Mouse (Mus musculus) macrophage (primary cell): ENCODE results near the gene Sac3d1. TPM values are rescaled to one million over a fixed set of nuclear protein-coding genes. Genes with fewer than 3 reads are reported as not detected.
"Not testable (repeated sequence)": the region's sequence is repeated elsewhere in the genome, so short reads cannot be mapped to it uniquely, and the experiment has no call there.

Experiments used
- H3K27ac ChIP-seq: fragments of 350-480 bp; formaldehyde crosslinking; 2 replicates; pipeline ENCODE4 v1.9.0; 2021
- H3K36me3 ChIP-seq: fragments of 350-480 bp; formaldehyde crosslinking; 2 replicates; pipeline ENCODE4 v1.9.0; 2021; ENCODE audit errors: inconsistent target
- H3K4me3 ChIP-seq: fragments of 350-480 bp; formaldehyde crosslinking; 2 replicates; pipeline ENCODE4 v1.9.0; 2021; ENCODE audit errors: inconsistent target
- H3K79me2 ChIP-seq: fragments of 350-480 bp; formaldehyde crosslinking; 2 replicates; pipeline ENCODE4 v1.9.0; 2021; ENCODE audit errors: inconsistent target
- WGBS: methylation state at CpG from one replicate; pipeline ENCODE4 v1.1.7; 2026; ENCODE audit warnings: inconsistent platforms; ENCODE audit not compliant: missing documents; 5-methylcytosine and 5-hydroxymethylcytosine counted together
- polyA plus RNA-seq: library from polyadenylated mRNA; stranded (reverse); fragments of 250-400 nt; gene quantifications from 3 replicates; pipeline ENCODE4 v1.2.4, GENCODE M21; 2018; ENCODE audit warnings: inconsistent platforms

Gene Sac3d1
- polyA plus RNA-seq, 1 experiment from 2014 or later = 1.4 TPM

- 88% methylated on average over 7 of the region's 7 CpGs for WGBS
- H3K4me3 ChIP-seq, H3K79me2 ChIP-seq: not testable (repeated sequence)
Observed at GRCm38 (mm10) chr19:6130414-6131128, 12.1 kb upstream of the Sac3d1 start.

GRCm38 (mm10) chr19:6127760-6128341 is 9.4 kb upstream of the Sac3d1 start, which contains the start of gene Snx15:
TSS of gene Snx15 (minus strand) at chr19:6128304.
- WGBS = under 1% methylated on average over 32 of the region's 32 CpGs
- Histone ChIP-seq H3K27ac (peak within 1 kb of the TSS; percentile 81), H3K36me3 (0 out of 2 replicates have a peak, but pooled peaks cover 7% of the 10 kb centered on the region), H3K79me2 (peaks cover 6% of the 10 kb centered on the region; the same call in 1 of the 2 replicates), H3K4me3 (peak within 1 kb of the TSS; percentile 67)

More at GRCm38 (mm10) chr19:6130414-6131128, 12.1 kb upstream of the Sac3d1 start:
- not testable (repeated sequence) for H3K27ac ChIP-seq, H3K36me3 ChIP-seq

GRCm38 (mm10) chr19:6126789-6127580 is 8.5 kb upstream of the Sac3d1 start:
- 63% methylated on average over 9 of the region's 10 CpGs for WGBS
- Histone ChIP-seq H3K36me3 (peaks cover 8% of the 10 kb centered on the region; the same call in 1 of the 2 replicates), H3K4me3 (peak overlapping the region; percentile 67), H3K27ac (peak overlapping the region; percentile 81), H3K79me2 (peaks cover 6% of the 10 kb centered on the region; the same call in 1 of the 2 replicates)

- Histone ChIP-seq H3K36me3 (peaks cover 10% of the 10 kb centered on the region; the same call in 1 of the 2 replicates), H3K79me2 (peaks cover 6% of the 10 kb centered on the region; the same call in 1 of the 2 replicates), H3K4me3 (no peak overlapping the region; the same call in 1 of the 2 replicates), H3K27ac (peak overlapping the region; percentile 81)
- WGBS = 28% methylated on average over 4 of the region's 4 CpGs
Observed at GRCm38 (mm10) chr19:6126289-6126688, 7.8 kb upstream of the Sac3d1 start.

- H3K36me3 ChIP-seq = peaks cover 10% of the 10 kb centered on the region; the same call in 1 of the 2 replicates
- H3K27ac ChIP-seq = no peak overlapping the region
- H3K4me3 ChIP-seq = no peak overlapping the region
- peaks cover 6% of the 10 kb centered on the region; the same call in 1 of the 2 replicates for H3K79me2 ChIP-seq
- 88% methylated on average over 2 of the region's 2 CpGs for WGBS
Observed at GRCm38 (mm10) chr19:6124898-6125297, 6.4 kb upstream of the Sac3d1 start.

GRCm38 (mm10) chr19:6123330-6123729 is 4.9 kb upstream of the Sac3d1 start:
- WGBS = 95% methylated on average over 8 of the region's 8 CpGs
- H3K36me3 ChIP-seq = peaks cover 10% of the 10 kb centered on the region; the same call in 1 of the 2 replicates

GRCm38 (mm10) chr19:6121761-6122160 is 3.3 kb upstream of the Sac3d1 start:
- Histone ChIP-seq H3K27ac (no peak overlapping the region), H3K4me3 (no peak overlapping the region), H3K36me3 (peaks cover 10% of the 10 kb centered on the region; the same call in 1 of the 2 replicates), H3K79me2 (peaks cover 10% of the 10 kb centered on the region; the same call in 1 of the 2 replicates)
- WGBS = 93% methylated on average over 15 of the region's 19 CpGs

More at GRCm38 (mm10) chr19:6123330-6123729, 4.9 kb upstream of the Sac3d1 start:
- Histone ChIP-seq H3K27ac (no peak overlapping the region), H3K4me3 (no peak overlapping the region), H3K79me2 (peaks cover 6% of the 10 kb centered on the region; the same call in 1 of the 2 replicates)

- H3K27ac ChIP-seq = peak overlapping the region; percentile 44
- peak overlapping the region; percentile 45 for H3K4me3 ChIP-seq
- H3K36me3 ChIP-seq = peaks cover 15% of the 10 kb centered on the region; the same call in 1 of the 2 replicates
- H3K79me2 ChIP-seq = peaks cover 12% of the 10 kb centered on the region; the same call in 1 of the 2 replicates
- WGBS = 1% methylated on average over 8 of the region's 8 CpGs
Observed at GRCm38 (mm10) chr19:6118677-6119185, 281 bp upstream of the Sac3d1 start.

GRCm38 (mm10) chr19:6117346-6117985 is 984 bp downstream of the Sac3d1 start:
- peaks cover 10% of the 10 kb centered on the region; the same call in 1 of the 2 replicates for H3K36me3 ChIP-seq
- H3K27ac ChIP-seq = peak overlapping the region; percentile 33
- H3K4me3 ChIP-seq = peak overlapping the region; percentile 72
- peaks cover 12% of the 10 kb centered on the region; the same call in 1 of the 2 replicates for H3K79me2 ChIP-seq
- WGBS = 3% methylated on average over 32 of the region's 32 CpGs

GRCm38 (mm10) chr19:6116113-6116850 is 2.2 kb downstream of the Sac3d1 start:
- peaks cover 12% of the 10 kb centered on the region; the same call in 1 of the 2 replicates for H3K79me2 ChIP-seq
- WGBS = 88% methylated on average over 15 of the region's 15 CpGs
- no peak overlapping the region for H3K4me3 ChIP-seq
- no peak overlapping the region for H3K27ac ChIP-seq
- H3K36me3 ChIP-seq = peaks cover 7% of the 10 kb centered on the region; the same call in 1 of the 2 replicates

GRCm38 (mm10) chr19:6113116-6113515 is 5.3 kb downstream of the Sac3d1 start:
- peaks cover 7% of the 10 kb centered on the region; the same call in 1 of the 2 replicates for H3K36me3 ChIP-seq
- peaks cover 12% of the 10 kb centered on the region; the same call in 1 of the 2 replicates for H3K79me2 ChIP-seq
- H3K27ac ChIP-seq = no peak overlapping the region
- H3K4me3 ChIP-seq = no peak overlapping the region
- 89% methylated on average over 6 of the region's 6 CpGs for WGBS

- no peak within 1 kb of the TSS for H3K27ac ChIP-seq
- no peaks in the 10 kb centered on the region for H3K36me3 ChIP-seq
- no peak within 1 kb of the TSS for H3K4me3 ChIP-seq
- no peaks in the 10 kb centered on the region for H3K79me2 ChIP-seq
- 95% methylated on average over 7 of the region's 7 CpGs for WGBS
Observed at GRCm38 (mm10) chr19:6105586-6105985, 12.9 kb downstream of the Sac3d1 start, which contains the start of gene Naaladl1. TSS of gene Naaladl1 (plus strand) at chr19:6105782.

- no peak overlapping the region for H3K27ac ChIP-seq
- no peak overlapping the region for H3K4me3 ChIP-seq
- no peaks in the 10 kb centered on the region for H3K36me3 ChIP-seq
- H3K79me2 ChIP-seq = no peaks in the 10 kb centered on the region
- WGBS = 94% methylated on average over 4 of the region's 4 CpGs
Observed at GRCm38 (mm10) chr19:6104476-6104875, 14.0 kb downstream of the Sac3d1 start.
